Mouse (Mus musculus): ENCODE measurements around the gene Tgfbr3. TPM values are rescaled to one million over a fixed set of nuclear protein-coding genes. Genes with fewer than 3 reads are reported as not detected.

Gene Tgfbr3
- polyA plus RNA-seq, 1 experiment from 2014 or later: 6.1 TPM

- Histone ChIP-seq H3K9ac (no peak overlapping the region), H3K9me3 (no peaks in the 10 kb centered on the region), H3K4me1 (replicated peaks) (peaks cover 17% of the 10 kb centered on the region), H3K4me2 (no peak overlapping the region), H3K4me3 (no peak overlapping the region), H3K27ac (no peak overlapping the region), H3K36me3 (no peaks in the 10 kb centered on the region), H3K27me3 (peaks cover 20% of the 10 kb centered on the region)
- no peak for ATAC-seq (ENCODE audit: low FRiP score)
- 88% methylated on average over 4 of the region's 4 CpGs for WGBS
Measured at GRCm38 (mm10) chr5:107294041-107294440, 4.6 kb upstream of the Tgfbr3 start.

GRCm38 (mm10) chr5:107289986-107290385 lies 557 bp upstream of the Tgfbr3 start:
- H3K4me3 ChIP-seq: peak overlapping the region; percentile 73

GRCm38 (mm10) chr5:107288427-107289233 lies 799 bp downstream of the Tgfbr3 start:
- H3K4me1 ChIP-seq (replicated peaks): peaks cover 15% of the 10 kb centered on the region
- peaks cover 36% of the 10 kb centered on the region for H3K27me3 ChIP-seq
- ATAC-seq (ENCODE audit: low FRiP score): peak; percentile 62
- H3K27ac ChIP-seq: peak overlapping the region; percentile 78
- H3K4me2 ChIP-seq: peak overlapping the region; percentile 99
- no peaks in the 10 kb centered on the region for H3K9me3 ChIP-seq
- peak overlapping the region; percentile 81 for H3K9ac ChIP-seq
- under 1% methylated on average over 55 of the region's 62 CpGs for WGBS
- H3K36me3 ChIP-seq: no peaks in the 10 kb centered on the region
- peak overlapping the region; percentile 73 for H3K4me3 ChIP-seq

More at GRCm38 (mm10) chr5:107289986-107290385, 557 bp upstream of the Tgfbr3 start:
- peaks cover 36% of the 10 kb centered on the region for H3K27me3 ChIP-seq
- H3K4me2 ChIP-seq: peak overlapping the region; percentile 99
- peaks cover 15% of the 10 kb centered on the region for H3K4me1 ChIP-seq (replicated peaks)
- ATAC-seq (ENCODE audit: low FRiP score): no peak
- H3K9me3 ChIP-seq: no peaks in the 10 kb centered on the region
- WGBS: 28% methylated on average over 8 of the region's 8 CpGs
- H3K9ac ChIP-seq: peak overlapping the region; percentile 81; the same call in 1 of the 2 replicates
- no peak overlapping the region for H3K27ac ChIP-seq
- no peaks in the 10 kb centered on the region for H3K36me3 ChIP-seq

- H3K4me1 ChIP-seq (replicated peaks): peaks cover 15% of the 10 kb centered on the region
- no peak overlapping the region for H3K27ac ChIP-seq
- peak overlapping the region; percentile 73 for H3K4me3 ChIP-seq
- ATAC-seq (ENCODE audit: low FRiP score): no peak
- H3K4me2 ChIP-seq: peak overlapping the region; percentile 99
- H3K9me3 ChIP-seq: no peaks in the 10 kb centered on the region
- H3K36me3 ChIP-seq: no peaks in the 10 kb centered on the region
- 50% methylated on average over 5 of the region's 5 CpGs for WGBS
- H3K9ac ChIP-seq: peak overlapping the region; percentile 81; the same call in 1 of the 2 replicates
- H3K27me3 ChIP-seq: peaks cover 36% of the 10 kb centered on the region
Measured at GRCm38 (mm10) chr5:107287908-107288267, 1.5 kb downstream of the Tgfbr3 start.

GRCm38 (mm10) chr5:107287254-107287907 lies 2.0 kb downstream of the Tgfbr3 start:
- Histone ChIP-seq H3K4me2 (peak overlapping the region; percentile 99), H3K9ac (no peak overlapping the region), H3K9me3 (no peaks in the 10 kb centered on the region), H3K4me3 (peak overlapping the region; percentile 73), H3K36me3 (no peaks in the 10 kb centered on the region), H3K4me1 (replicated peaks) (peaks cover 15% of the 10 kb centered on the region), H3K27ac (no peak overlapping the region), H3K27me3 (peaks cover 36% of the 10 kb centered on the region)
- WGBS: 26% methylated on average over 6 of the region's 6 CpGs
- ATAC-seq (ENCODE audit: low FRiP score): no peak

GRCm38 (mm10) chr5:107285563-107285962 lies 3.9 kb downstream of the Tgfbr3 start:
- 87% methylated on average over 6 of the region's 6 CpGs for WGBS

GRCm38 (mm10) chr5:107283935-107284524 lies 5.4 kb downstream of the Tgfbr3 start:
- H3K27me3 ChIP-seq: peaks cover 16% of the 10 kb centered on the region
- no peaks in the 10 kb centered on the region for H3K36me3 ChIP-seq
- H3K4me2 ChIP-seq: no peak overlapping the region
- WGBS: 73% methylated on average over 10 of the region's 10 CpGs
- no peak overlapping the region for H3K9ac ChIP-seq
- H3K9me3 ChIP-seq: peaks cover 4% of the 10 kb centered on the region; the same call in 1 of the 2 replicates
- no peak overlapping the region for H3K27ac ChIP-seq
- H3K4me1 ChIP-seq (replicated peaks): peaks cover 10% of the 10 kb centered on the region
- no peak for ATAC-seq (ENCODE audit: low FRiP score)
- H3K4me3 ChIP-seq: no peak overlapping the region

More at GRCm38 (mm10) chr5:107285563-107285962, 3.9 kb downstream of the Tgfbr3 start:
- Histone ChIP-seq H3K27me3 (peaks cover 22% of the 10 kb centered on the region), H3K4me1 (replicated peaks) (peaks cover 15% of the 10 kb centered on the region), H3K27ac (no peak overlapping the region), H3K36me3 (no peaks in the 10 kb centered on the region), H3K9ac (no peak overlapping the region), H3K4me3 (no peak overlapping the region), H3K9me3 (peaks cover 2% of the 10 kb centered on the region; the same call in 1 of the 2 replicates), H3K4me2 (no peak overlapping the region)
- no peak for ATAC-seq (ENCODE audit: low FRiP score)

- no peak for ATAC-seq (ENCODE audit: low FRiP score)
- no peaks in the 10 kb centered on the region for H3K4me1 ChIP-seq (replicated peaks)
- H3K27me3 ChIP-seq: peaks cover 4% of the 10 kb centered on the region; the same call in 1 of the 2 replicates
- no peaks in the 10 kb centered on the region for H3K36me3 ChIP-seq
- WGBS: 82% methylated on average over 9 of the region's 9 CpGs
- H3K27ac ChIP-seq: no peak overlapping the region
- no peak overlapping the region for H3K4me2 ChIP-seq
- no peak overlapping the region for H3K4me3 ChIP-seq
- peaks cover 4% of the 10 kb centered on the region; the same call in 1 of the 2 replicates for H3K9me3 ChIP-seq
- H3K9ac ChIP-seq: no peak overlapping the region
Measured at GRCm38 (mm10) chr5:107282561-107283307, 6.7 kb downstream of the Tgfbr3 start.

GRCm38 (mm10) chr5:107279263-107279662 lies 10.2 kb downstream of the Tgfbr3 start:
- WGBS: 84% methylated on average over 4 of the region's 4 CpGs
- no peak for ATAC-seq (ENCODE audit: low FRiP score)

GRCm38 (mm10) chr5:107276186-107276585 lies 13.2 kb downstream of the Tgfbr3 start:
- Histone ChIP-seq H3K9ac (no peak overlapping the region), H3K27ac (no peak overlapping the region), H3K9me3 (peaks cover 4% of the 10 kb centered on the region; the same call in 1 of the 2 replicates), H3K4me3 (no peak overlapping the region), H3K4me1 (replicated peaks) (0 out of 2 replicates have a peak, but pooled peaks cover 2% of the 10 kb centered on the region), H3K4me2 (no peak overlapping the region), H3K36me3 (no peaks in the 10 kb centered on the region), H3K27me3 (0 out of 2 replicates have a peak, but pooled peaks cover 3% of the 10 kb centered on the region)
- WGBS: 89% methylated on average over 3 of the region's 3 CpGs
- ATAC-seq (ENCODE audit: low FRiP score): no peak

More at GRCm38 (mm10) chr5:107279263-107279662, 10.2 kb downstream of the Tgfbr3 start:
- no peaks in the 10 kb centered on the region for H3K36me3 ChIP-seq
- H3K9ac ChIP-seq: no peak overlapping the region
- H3K4me3 ChIP-seq: no peak overlapping the region
- H3K9me3 ChIP-seq: peaks cover 4% of the 10 kb centered on the region; the same call in 1 of the 2 replicates
- no peaks in the 10 kb centered on the region for H3K4me1 ChIP-seq (replicated peaks)
- H3K4me2 ChIP-seq: no peak overlapping the region
- H3K27me3 ChIP-seq: no peaks in the 10 kb centered on the region
- no peak overlapping the region for H3K27ac ChIP-seq

- H3K9ac ChIP-seq: no peak overlapping the region
- no peak for ATAC-seq (ENCODE audit: low FRiP score)
- WGBS: 56% methylated on average over 11 of the region's 11 CpGs
Measured at GRCm38 (mm10) chr5:107272252-107273028, 17.0 kb downstream of the Tgfbr3 start.

More at GRCm38 (mm10) chr5:107272252-107273028, 17.0 kb downstream of the Tgfbr3 start:
- H3K36me3 ChIP-seq: no peaks in the 10 kb centered on the region
- no peaks in the 10 kb centered on the region for H3K9me3 ChIP-seq
- H3K4me2 ChIP-seq: no peak overlapping the region
- no peak overlapping the region for H3K4me3 ChIP-seq
- H3K27ac ChIP-seq: no peak overlapping the region
- 0 out of 2 replicates have a peak, but pooled peaks cover 4% of the 10 kb centered on the region for H3K27me3 ChIP-seq
- H3K4me1 ChIP-seq (replicated peaks): peaks cover 12% of the 10 kb centered on the region

All from hindbrain, embryonic 13.5 days (tissue).